Mouse (Mus musculus): ENCODE data around the gene Ctdspl. TPM values are rescaled to one million over a fixed set of nuclear protein-coding genes. Genes with fewer than 3 reads are reported as not detected.

The Ctdspl gene
- polyA plus RNA-seq, 1 experiment from 2014 or later, result 8.8 TPM

- H3K4me2 ChIP-seq (ENCODE audit: low read length), result no peak overlapping the region
- no peak overlapping the region for H3K4me3 ChIP-seq (replicated peaks; ENCODE audit: low read length)
- no peak for ATAC-seq
- WGBS, result 45% methylated on average over 13 of the region's 13 CpGs
- no peaks in the 10 kb centered on the region; the same call in 1 of the 2 replicates for H3K4me1 ChIP-seq (replicated peaks; ENCODE audit: control insufficient read depth, insufficient read depth, low read length)
- no peak overlapping the region for H3K9ac ChIP-seq (replicated peaks; ENCODE audit: low read depth, low read length)
- H3K9me3 ChIP-seq (ENCODE audit: control insufficient read depth, low read length), result no peaks in the 10 kb centered on the region
- no peak overlapping the region for H3K27ac ChIP-seq (ENCODE audit: low read length)
- H3K27me3 ChIP-seq (replicated peaks; ENCODE audit: control insufficient read depth, insufficient read depth, low read length), result no peaks in the 10 kb centered on the region
- no peaks in the 10 kb centered on the region for H3K36me3 ChIP-seq (ENCODE audit: control insufficient read depth, insufficient read depth)
These were observed 13.2 kb downstream of the Ctdspl start for GRCm38 (mm10) chr9:118939410-118939809.

GRCm38 (mm10) chr9:118939831-118940230 lies 13.6 kb downstream of the Ctdspl start:
- 81% methylated on average over 12 of the region's 12 CpGs for WGBS
- Histone ChIP-seq H3K36me3 (ENCODE audit: control insufficient read depth, insufficient read depth) (no peaks in the 10 kb centered on the region), H3K4me2 (ENCODE audit: low read length) (no peak overlapping the region), H3K9me3 (ENCODE audit: control insufficient read depth, low read length) (no peaks in the 10 kb centered on the region), H3K9ac (replicated peaks; ENCODE audit: low read depth, low read length) (no peak overlapping the region), H3K27ac (ENCODE audit: low read length) (no peak overlapping the region), H3K4me1 (replicated peaks; ENCODE audit: control insufficient read depth, insufficient read depth, low read length) (no peaks in the 10 kb centered on the region; the same call in 1 of the 2 replicates), H3K27me3 (replicated peaks; ENCODE audit: control insufficient read depth, insufficient read depth, low read length) (no peaks in the 10 kb centered on the region), H3K4me3 (replicated peaks; ENCODE audit: low read length) (no peak overlapping the region)
- no peak for ATAC-seq

GRCm38 (mm10) chr9:118940591-118941207 lies 14.4 kb downstream of the Ctdspl start:
- H3K9me3 ChIP-seq (ENCODE audit: control insufficient read depth, low read length), result no peaks in the 10 kb centered on the region
- H3K4me3 ChIP-seq (replicated peaks; ENCODE audit: low read length), result no peak overlapping the region
- no peak for ATAC-seq
- H3K4me2 ChIP-seq (ENCODE audit: low read length), result no peak overlapping the region
- H3K9ac ChIP-seq (replicated peaks; ENCODE audit: low read depth, low read length), result no peak overlapping the region
- no peak overlapping the region for H3K27ac ChIP-seq (ENCODE audit: low read length)
- no peaks in the 10 kb centered on the region; the same call in 1 of the 2 replicates for H3K4me1 ChIP-seq (replicated peaks; ENCODE audit: control insufficient read depth, insufficient read depth, low read length)
- WGBS, result 68% methylated on average over 12 of the region's 12 CpGs
- H3K27me3 ChIP-seq (replicated peaks; ENCODE audit: control insufficient read depth, insufficient read depth, low read length), result no peaks in the 10 kb centered on the region
- no peaks in the 10 kb centered on the region for H3K36me3 ChIP-seq (ENCODE audit: control insufficient read depth, insufficient read depth)

- Histone ChIP-seq H3K9me3 (ENCODE audit: control insufficient read depth, low read length) (no peaks in the 10 kb centered on the region), H3K36me3 (ENCODE audit: control insufficient read depth, insufficient read depth) (no peaks in the 10 kb centered on the region), H3K4me3 (replicated peaks; ENCODE audit: low read length) (no peak overlapping the region), H3K4me1 (replicated peaks; ENCODE audit: control insufficient read depth, insufficient read depth, low read length) (no peaks in the 10 kb centered on the region), H3K9ac (replicated peaks; ENCODE audit: low read depth, low read length) (no peak overlapping the region), H3K27me3 (replicated peaks; ENCODE audit: control insufficient read depth, insufficient read depth, low read length) (no peaks in the 10 kb centered on the region), H3K4me2 (ENCODE audit: low read length) (no peak overlapping the region), H3K27ac (ENCODE audit: low read length) (no peak overlapping the region)
- ATAC-seq, result no peak
- WGBS, result 87% methylated on average over 4 of the region's 4 CpGs
These were observed 15.8 kb downstream of the Ctdspl start for GRCm38 (mm10) chr9:118942030-118942429.

- H3K9ac ChIP-seq (replicated peaks; ENCODE audit: low read depth, low read length), result no peak overlapping the region
- H3K4me2 ChIP-seq (ENCODE audit: low read length), result no peak overlapping the region
- no peak for ATAC-seq
- H3K9me3 ChIP-seq (ENCODE audit: control insufficient read depth, low read length), result no peaks in the 10 kb centered on the region
- no peaks in the 10 kb centered on the region for H3K4me1 ChIP-seq (replicated peaks; ENCODE audit: control insufficient read depth, insufficient read depth, low read length)
- WGBS, result 57% methylated on average over 5 of the region's 5 CpGs
- H3K4me3 ChIP-seq (replicated peaks; ENCODE audit: low read length), result no peak overlapping the region
- H3K36me3 ChIP-seq (ENCODE audit: control insufficient read depth, insufficient read depth), result no peaks in the 10 kb centered on the region
- H3K27ac ChIP-seq (ENCODE audit: low read length), result no peak overlapping the region
- H3K27me3 ChIP-seq (replicated peaks; ENCODE audit: control insufficient read depth, insufficient read depth, low read length), result no peaks in the 10 kb centered on the region
These were observed 17.7 kb downstream of the Ctdspl start for GRCm38 (mm10) chr9:118943941-118944340.

GRCm38 (mm10) chr9:118944388-118944787 lies 18.1 kb downstream of the Ctdspl start:
- Histone ChIP-seq H3K27ac (ENCODE audit: low read length) (no peak overlapping the region), H3K9me3 (ENCODE audit: control insufficient read depth, low read length) (no peaks in the 10 kb centered on the region), H3K9ac (replicated peaks; ENCODE audit: low read depth, low read length) (no peak overlapping the region), H3K4me2 (ENCODE audit: low read length) (no peak overlapping the region), H3K4me3 (replicated peaks; ENCODE audit: low read length) (no peak overlapping the region), H3K36me3 (ENCODE audit: control insufficient read depth, insufficient read depth) (no peaks in the 10 kb centered on the region), H3K4me1 (replicated peaks; ENCODE audit: control insufficient read depth, insufficient read depth, low read length) (no peaks in the 10 kb centered on the region), H3K27me3 (replicated peaks; ENCODE audit: control insufficient read depth, insufficient read depth, low read length) (no peaks in the 10 kb centered on the region)
- no peak for ATAC-seq
- 75% methylated on average over 12 of the region's 12 CpGs for WGBS

GRCm38 (mm10) chr9:118948486-118948885 lies 22.2 kb downstream of the Ctdspl start:
- no peak for ATAC-seq
- Histone ChIP-seq H3K9ac (replicated peaks; ENCODE audit: low read depth, low read length) (no peak overlapping the region), H3K4me1 (replicated peaks; ENCODE audit: control insufficient read depth, insufficient read depth, low read length) (no peaks in the 10 kb centered on the region), H3K9me3 (ENCODE audit: control insufficient read depth, low read length) (no peaks in the 10 kb centered on the region), H3K4me3 (replicated peaks; ENCODE audit: low read length) (no peak overlapping the region), H3K27me3 (replicated peaks; ENCODE audit: control insufficient read depth, insufficient read depth, low read length) (no peaks in the 10 kb centered on the region), H3K36me3 (ENCODE audit: control insufficient read depth, insufficient read depth) (no peaks in the 10 kb centered on the region), H3K27ac (ENCODE audit: low read length) (no peak overlapping the region), H3K4me2 (ENCODE audit: low read length) (no peak overlapping the region)
- WGBS, result 96% methylated on average over 5 of the region's 5 CpGs

GRCm38 (mm10) chr9:118949124-118949523 lies 22.9 kb downstream of the Ctdspl start:
- ATAC-seq, result no peak
- Histone ChIP-seq H3K27ac (ENCODE audit: low read length) (no peak overlapping the region), H3K4me1 (replicated peaks; ENCODE audit: control insufficient read depth, insufficient read depth, low read length) (no peaks in the 10 kb centered on the region), H3K4me3 (replicated peaks; ENCODE audit: low read length) (no peak overlapping the region), H3K9me3 (ENCODE audit: control insufficient read depth, low read length) (no peaks in the 10 kb centered on the region), H3K4me2 (ENCODE audit: low read length) (no peak overlapping the region), H3K9ac (replicated peaks; ENCODE audit: low read depth, low read length) (no peak overlapping the region), H3K27me3 (replicated peaks; ENCODE audit: control insufficient read depth, insufficient read depth, low read length) (no peaks in the 10 kb centered on the region), H3K36me3 (ENCODE audit: control insufficient read depth, insufficient read depth) (no peaks in the 10 kb centered on the region)
- WGBS, result 93% methylated on average over 8 of the region's 8 CpGs

GRCm38 (mm10) chr9:118949654-118950053 lies 23.4 kb downstream of the Ctdspl start:
- WGBS, result 85% methylated on average over 4 of the region's 4 CpGs
- Histone ChIP-seq H3K9me3 (ENCODE audit: control insufficient read depth, low read length) (no peaks in the 10 kb centered on the region), H3K36me3 (ENCODE audit: control insufficient read depth, insufficient read depth) (no peaks in the 10 kb centered on the region), H3K27me3 (replicated peaks; ENCODE audit: control insufficient read depth, insufficient read depth, low read length) (no peaks in the 10 kb centered on the region), H3K4me1 (replicated peaks; ENCODE audit: control insufficient read depth, insufficient read depth, low read length) (no peaks in the 10 kb centered on the region), H3K4me2 (ENCODE audit: low read length) (no peak overlapping the region), H3K9ac (replicated peaks; ENCODE audit: low read depth, low read length) (no peak overlapping the region), H3K27ac (ENCODE audit: low read length) (no peak overlapping the region), H3K4me3 (replicated peaks; ENCODE audit: low read length) (no peak overlapping the region)
- ATAC-seq, result no peak

- 76% methylated on average over 10 of the region's 10 CpGs for WGBS
- Histone ChIP-seq H3K27ac (ENCODE audit: low read length) (no peak overlapping the region), H3K36me3 (ENCODE audit: control insufficient read depth, insufficient read depth) (no peaks in the 10 kb centered on the region), H3K4me1 (replicated peaks; ENCODE audit: control insufficient read depth, insufficient read depth, low read length) (no peaks in the 10 kb centered on the region), H3K9me3 (ENCODE audit: control insufficient read depth, low read length) (no peaks in the 10 kb centered on the region), H3K4me2 (ENCODE audit: low read length) (no peak overlapping the region), H3K4me3 (replicated peaks; ENCODE audit: low read length) (no peak overlapping the region), H3K9ac (replicated peaks; ENCODE audit: low read depth, low read length) (no peak overlapping the region), H3K27me3 (replicated peaks; ENCODE audit: control insufficient read depth, insufficient read depth, low read length) (no peaks in the 10 kb centered on the region)
- ATAC-seq, result no peak
These were observed 23.8 kb downstream of the Ctdspl start for GRCm38 (mm10) chr9:118950061-118950460.
